Mouse (Mus musculus): Measurements from ENCODE around the gene Prr12.
"Not testable (repeated sequence)": the region's sequence is repeated elsewhere in the genome, so short reads cannot be mapped to it uniquely, and the experiment has no call there.

Gene Prr12

GRCm38 (mm10) chr7:45052862-45053116 lies at the start of gene Prr12:
Gene Prr12 (minus strand): TSS chr7:45052881.
- DNase-seq = no peak

GRCm38 (mm10) chr7:45102441-45102840 lies 49.8 kb upstream of the Prr12 start:
- DNase-seq = no peak

GRCm38 (mm10) chr7:45100046-45100445 lies 47.4 kb upstream of the Prr12 start:
- DNase-seq = no peak

- DNase-seq = no peak
Measured at GRCm38 (mm10) chr7:45098541-45099240, 46.0 kb upstream of the Prr12 start.

GRCm38 (mm10) chr7:45097479-45097878 lies 44.8 kb upstream of the Prr12 start:
- DNase-seq = peak in 1 of 2 experiments; percentile 31

- not testable (repeated sequence) for DNase-seq
Measured at GRCm38 (mm10) chr7:45095965-45096364, 43.3 kb upstream of the Prr12 start.

GRCm38 (mm10) chr7:45095367-45095766 lies 42.7 kb upstream of the Prr12 start:
- no peak for DNase-seq

GRCm38 (mm10) chr7:45094121-45094520 lies 41.4 kb upstream of the Prr12 start:
- no peak for DNase-seq

GRCm38 (mm10) chr7:45093516-45093905 lies 40.8 kb upstream of the Prr12 start:
- no peak for DNase-seq

GRCm38 (mm10) chr7:45092828-45093515 lies 40.3 kb upstream of the Prr12 start:
- no peak for DNase-seq

GRCm38 (mm10) chr7:45092048-45092447 lies 39.4 kb upstream of the Prr12 start, which contains the start of gene Rcn3:
Gene Rcn3 (minus strand): TSS chr7:45092221.
- DNase-seq = peak; percentile 56 to 57

- no peak for DNase-seq
Measured at GRCm38 (mm10) chr7:45091001-45091990, 38.6 kb upstream of the Prr12 start.

GRCm38 (mm10) chr7:45090251-45090977 lies 37.7 kb upstream of the Prr12 start:
- DNase-seq = no peak

- no peak for DNase-seq
Measured at GRCm38 (mm10) chr7:45088597-45088996, 35.9 kb upstream of the Prr12 start.

- no peak for DNase-seq
Measured at GRCm38 (mm10) chr7:45086084-45086483, 33.4 kb upstream of the Prr12 start.

GRCm38 (mm10) chr7:45083300-45083890 lies 30.7 kb upstream of the Prr12 start:
- DNase-seq = no peak

- DNase-seq = no peak
Measured at GRCm38 (mm10) chr7:45082401-45083299, 30.0 kb upstream of the Prr12 start.

GRCm38 (mm10) chr7:45081016-45081415 lies 28.3 kb upstream of the Prr12 start:
- no peak for DNase-seq

GRCm38 (mm10) chr7:45079856-45080255 lies 27.2 kb upstream of the Prr12 start:
- peak; percentile 84 to 94 for DNase-seq

- peak; percentile 63 to 81 for DNase-seq
Measured at GRCm38 (mm10) chr7:45078513-45078912, 25.8 kb upstream of the Prr12 start.

GRCm38 (mm10) chr7:45077829-45078228 lies 25.1 kb upstream of the Prr12 start:
- DNase-seq = no peak

All from kidney, adult 8-10 months (tissue).